Mouse (Mus musculus) induced T-regulatory cell, adult 2 months (primary cell): ENCODE data around the gene Fli1.

Source experiments
- DNase-seq: peaks from one replicate; pipeline ENCODE4 v3.0.0-alpha.2; 2012; ENCODE audit warnings: low read depth

Fli1 gene

GRCm38 (mm10) chr9:32408730-32409059 lies 134.0 kb downstream of the Fli1 start:
- DNase-seq, result no peak

DNA sequence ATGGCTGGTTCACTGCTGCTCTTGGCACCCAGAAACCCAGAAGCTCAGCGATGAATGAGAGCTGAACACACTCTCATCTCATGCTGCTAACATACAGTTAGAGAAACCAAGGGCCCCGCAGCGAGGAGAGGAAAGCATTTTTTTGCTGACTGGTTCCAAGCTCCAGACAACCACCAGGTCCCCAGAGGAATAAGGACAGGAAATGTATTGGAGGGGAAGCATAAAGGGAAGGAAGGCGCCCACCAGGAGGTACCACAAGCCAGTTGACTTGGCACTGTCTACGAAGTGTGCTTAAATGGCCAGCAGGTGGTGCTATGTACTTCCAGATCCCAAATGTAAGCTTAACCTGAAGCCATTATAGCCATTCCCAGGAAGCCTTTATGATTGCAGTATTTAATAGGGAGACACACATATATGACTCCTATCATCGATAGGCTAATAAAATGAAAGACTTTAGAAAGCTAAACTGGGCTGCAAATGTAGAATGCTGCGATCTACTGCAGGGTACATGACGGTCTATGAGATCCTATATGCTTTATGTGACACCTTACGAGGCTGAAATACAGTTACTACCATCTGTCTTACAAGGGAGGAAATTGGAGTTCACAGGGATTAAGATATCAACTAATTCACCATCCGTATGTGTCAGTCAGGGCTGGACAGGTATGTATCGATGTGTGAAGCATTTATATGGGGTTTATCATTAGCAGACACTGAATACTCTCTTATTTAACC lies 137.3 kb downstream of the Fli1 start:
- DNase-seq, result peak; percentile 79

DNA sequence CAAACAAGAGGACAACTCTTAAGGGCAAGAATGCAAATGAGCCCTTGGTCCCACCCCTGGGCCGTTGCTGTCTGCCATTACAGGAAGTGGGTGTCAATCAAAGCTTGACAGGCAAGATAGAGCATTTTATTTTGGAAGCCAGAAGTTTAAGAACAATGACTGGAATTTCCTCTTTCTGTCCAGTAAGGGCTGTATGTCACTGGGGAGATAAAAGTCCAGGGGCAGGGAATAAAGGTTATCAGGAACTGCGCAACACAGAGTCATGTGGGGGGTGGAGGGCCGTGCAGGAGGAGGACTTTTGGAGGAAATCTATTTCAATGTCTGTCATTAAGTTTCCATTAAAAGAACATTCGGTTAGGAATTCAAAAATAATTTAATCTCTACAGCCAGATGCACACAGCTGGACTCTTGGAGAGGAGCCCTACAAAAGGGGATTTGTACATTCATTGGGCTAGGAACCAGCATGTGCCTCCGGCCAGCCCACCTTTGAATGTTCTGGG lies 141.9 kb downstream of the Fli1 start:
- DNase-seq, result no peak

GRCm38 (mm10) chr9:32400212-32400611 lies 142.4 kb downstream of the Fli1 start:
- no peak for DNase-seq

GRCm38 (mm10) chr9:32394761-32395161 lies 147.9 kb downstream of the Fli1 start:
- DNase-seq, result peak; percentile 40

- DNase-seq, result no peak
These were observed 149.9 kb downstream of the Fli1 start for GRCm38 (mm10) chr9:32392716-32393115.

DNA sequence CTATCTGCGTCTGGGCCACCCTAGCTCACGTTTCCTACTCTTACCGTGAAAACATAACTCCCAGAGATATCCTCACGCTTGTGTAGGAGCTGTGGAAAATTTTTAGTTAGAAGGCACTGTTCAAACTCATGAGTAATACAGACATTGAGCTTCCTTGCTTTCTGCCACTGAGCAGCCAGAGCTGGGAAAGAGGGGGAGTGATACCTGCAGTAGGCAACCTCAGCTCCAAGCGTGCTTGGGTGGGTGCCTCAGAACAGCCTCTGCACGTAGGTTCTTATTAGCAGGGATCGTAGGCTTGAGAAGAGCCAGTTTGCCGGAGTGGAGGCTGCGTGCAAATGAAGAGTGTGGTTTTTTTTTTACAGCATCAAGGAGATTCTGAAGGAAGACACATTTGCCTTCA lies 151.0 kb downstream of the Fli1 start:
- DNase-seq, result no peak

- DNase-seq, result no peak
These were observed 151.6 kb downstream of the Fli1 start for GRCm38 (mm10) chr9:32391092-32391491.

DNA sequence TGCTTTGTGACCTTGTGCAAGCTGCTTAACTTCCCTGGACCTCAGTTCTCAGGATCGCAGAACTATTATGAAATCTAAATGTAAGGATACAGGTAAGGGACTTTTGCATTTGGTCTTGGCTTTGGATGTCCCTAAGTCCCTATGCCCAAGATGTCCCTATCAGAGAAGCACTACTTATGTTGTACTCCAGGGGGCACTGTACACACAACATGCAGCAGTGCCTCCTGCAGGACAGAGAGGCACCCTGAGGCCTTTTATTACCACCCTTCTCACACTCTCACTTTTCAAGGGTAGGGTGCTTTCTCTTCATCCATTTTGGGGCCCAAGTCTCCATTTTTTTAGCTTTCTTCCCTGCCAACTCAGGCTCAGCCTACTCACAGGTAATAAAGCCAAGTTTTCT lies 154.5 kb downstream of the Fli1 start:
- peak; percentile 70 for DNase-seq

- no peak for DNase-seq
These were observed 157.8 kb downstream of the Fli1 start for GRCm38 (mm10) chr9:32384906-32385305.

- DNase-seq, result no peak
These were observed 165.6 kb downstream of the Fli1 start for GRCm38 (mm10) chr9:32376863-32377590.

DNA sequence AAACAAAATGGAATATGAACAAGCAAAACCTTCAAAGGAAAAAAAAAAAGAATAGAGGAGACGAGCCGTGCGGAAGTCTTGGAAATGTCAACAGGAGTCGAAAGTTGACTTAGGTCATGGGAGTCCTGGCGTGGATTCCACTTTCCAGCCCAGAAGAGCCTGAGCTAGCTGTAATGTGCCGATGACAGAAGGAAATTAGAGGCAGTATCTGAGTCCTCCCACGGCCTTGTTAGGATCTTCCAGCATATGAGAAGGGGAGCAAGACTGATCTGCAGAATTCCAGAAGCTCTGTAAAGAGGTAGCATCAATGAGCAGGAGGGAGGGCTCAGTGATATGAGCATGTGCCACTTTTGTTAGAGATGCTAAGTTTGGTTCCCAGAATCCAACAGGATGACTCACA lies 166.6 kb downstream of the Fli1 start:
- no peak for DNase-seq

- DNase-seq, result no peak
These were observed 169.0 kb downstream of the Fli1 start for GRCm38 (mm10) chr9:32373656-32374055.
